Comparison of ENCODE assay signal across 8 mouse cellular contexts in genomic region chr19:47343422-47343821, GRCm38 (mm10).
DNase-seq lines count a peak whose midpoint lies in the region; ATAC-seq and TF ChIP-seq lines count a peak whose summit lies in the region.

No protein-coding gene starts in this region.

- 6% methylated on average over 38 of the region's 39 CpGs for WGBS in kidney, postnatal 0 days
- 3% methylated on average over 32 of the region's 39 CpGs for WGBS in forebrain, embryonic 16.5 days
- WGBS in limb, embryonic 15.5 days: 6% methylated on average over 39 of the region's 39 CpGs

- no peaks in the 10 kb centered on the region for H3K9me3 ChIP-seq in kidney, postnatal 0 days (replicated peaks; ENCODE audit: low read length)
- no peaks in the 10 kb centered on the region for H3K9me3 ChIP-seq in forebrain, embryonic 16.5 days (ENCODE audit: control insufficient read depth, low read length)
- H3K9me3 ChIP-seq in limb, embryonic 15.5 days: no peaks in the 10 kb centered on the region

- TF ChIP-seq CTCF in kidney, postnatal 0 days (IDR thresholded peaks at IDR 0.05; ENCODE audit: low read depth): no peak
- TF ChIP-seq CTCF in cortical plate, adult 2 months (IDR thresholded peaks at IDR 0.05; ENCODE audit: extremely low read depth, insufficient read depth, low read length): no peak

- peak overlapping the region; percentile 35 for H3K4me3 ChIP-seq in kidney, postnatal 0 days (replicated peaks; ENCODE audit: low read depth, low read length)
- H3K4me3 ChIP-seq in cortical plate, adult 2 months (ENCODE audit: insufficient read depth, low read length): peak overlapping the region; percentile 71
- H3K4me3 ChIP-seq in forebrain, embryonic 16.5 days (replicated peaks; ENCODE audit: low read length): peak overlapping the region; percentile 40
- peak overlapping the region; percentile 38 for H3K4me3 ChIP-seq in limb, embryonic 15.5 days

- no peak for DNase-seq in kidney, postnatal 0 days (ENCODE audit: low spot score)
- DNase-seq in kidney, postnatal 36 days: no peak
- DNase-seq in right cerebral cortex, postnatal 14 days: peak; percentile 57
- DNase-seq in spleen, postnatal 10 days (ENCODE audit: low spot score in 2 of 2): no peak
- no peak for DNase-seq in lung, postnatal 10 days

- peak; percentile 35; the same call in 1 of the 2 replicates for TF ChIP-seq POLR2A in cortical plate, adult 2 months (IDR thresholded peaks at IDR 0.05; ENCODE audit: extremely low read depth, insufficient read depth, low read length)

- H3K36me3 ChIP-seq in kidney, postnatal 0 days (ENCODE audit: insufficient read depth, low read length): no peaks in the 10 kb centered on the region
- no peaks in the 10 kb centered on the region for H3K36me3 ChIP-seq in forebrain, embryonic 16.5 days (ENCODE audit: control insufficient read depth, insufficient read depth)
- H3K36me3 ChIP-seq in limb, embryonic 15.5 days: no peaks in the 10 kb centered on the region

- H3K27ac ChIP-seq in kidney, postnatal 0 days: no peak overlapping the region
- 0 out of 2 replicates have a peak overlapping the region, but pooled peaks have one; percentile 1 for H3K27ac ChIP-seq in cortical plate, adult 2 months (ENCODE audit: insufficient read depth, low read length)
- no peak overlapping the region for H3K27ac ChIP-seq in forebrain, embryonic 16.5 days (ENCODE audit: low read length)
- H3K27ac ChIP-seq in limb, embryonic 15.5 days: no peak overlapping the region

- H3K9ac ChIP-seq in kidney, postnatal 0 days (ENCODE audit: low read depth, low read length): peak overlapping the region; percentile 47; the same call in 1 of the 2 replicates
- H3K9ac ChIP-seq in forebrain, embryonic 16.5 days (replicated peaks; ENCODE audit: low read depth, low read length): peak overlapping the region; percentile 14; the same call in 1 of the 2 replicates
- H3K9ac ChIP-seq in limb, embryonic 15.5 days: no peak overlapping the region; the same call in 1 of the 2 replicates

- ATAC-seq in kidney, postnatal 0 days (replicated peaks; ENCODE audit: low FRiP score, low read depth): no peak
- ATAC-seq in forebrain, embryonic 16.5 days: peak; percentile 59
- no peak for ATAC-seq in limb, embryonic 15.5 days (ENCODE audit: insufficient number of reproducible peaks, low FRiP score, low TSS enrichment, low read depth)

- H3K4me2 ChIP-seq in kidney, postnatal 0 days (ENCODE audit: low read length): peak overlapping the region; percentile 67
- H3K4me2 ChIP-seq in forebrain, embryonic 16.5 days (ENCODE audit: low read length): peak overlapping the region; percentile 57
- peak overlapping the region; percentile 73 for H3K4me2 ChIP-seq in limb, embryonic 15.5 days

- H3K4me1 ChIP-seq in kidney, postnatal 0 days (replicated peaks; ENCODE audit: insufficient read depth, low read length): peaks cover 13% of the 10 kb centered on the region
- H3K4me1 ChIP-seq in cortical plate, adult 2 months (ENCODE audit: control insufficient read depth, insufficient read depth, low read length): no peaks in the 10 kb centered on the region
- peaks cover 21% of the 10 kb centered on the region for H3K4me1 ChIP-seq in forebrain, embryonic 16.5 days (replicated peaks; ENCODE audit: control insufficient read depth, insufficient read depth, low read length)
- peaks cover 46% of the 10 kb centered on the region for H3K4me1 ChIP-seq in limb, embryonic 15.5 days

- H3K27me3 ChIP-seq in kidney, postnatal 0 days (ENCODE audit: insufficient read depth, low read length): no peaks in the 10 kb centered on the region
- H3K27me3 ChIP-seq in forebrain, embryonic 16.5 days (replicated peaks; ENCODE audit: control insufficient read depth, insufficient read depth, low read length): peaks cover 19% of the 10 kb centered on the region; the same call in 1 of the 2 replicates
- peaks cover 21% of the 10 kb centered on the region for H3K27me3 ChIP-seq in limb, embryonic 15.5 days
